Mouse (Mus musculus): ENCODE results near the gene Mxra7. TPM values are rescaled to one million over a fixed set of nuclear protein-coding genes. Genes with fewer than 3 reads are reported as not detected.

The Mxra7 gene
- total RNA-seq (2017) = 1.2 TPM in 1 of 2 replicates, not detected in the other

GRCm38 (mm10) chr11:116827534-116828165, at the start of gene Mxra7:
Gene Mxra7, minus strand, starts transcription at chr11:116828046.
- ATAC-seq (replicated peaks in 1 of 2; ENCODE audit: insufficient read depth in 1 of 2, low FRiP score in 2 of 2, low TSS enrichment in 1 of 2, low read depth in 1 of 2, poor library complexity in 2 of 2, severe bottlenecking in 2 of 2) = peak; percentile 49 to 56; a peak in 2 of 4 replicates

GRCm38 (mm10) chr11:116873987-116874386, 46.1 kb upstream of the Mxra7 start:
- no peak for ATAC-seq (replicated peaks in 1 of 2; ENCODE audit: insufficient read depth in 1 of 2, low FRiP score in 2 of 2, low TSS enrichment in 1 of 2, low read depth in 1 of 2, poor library complexity in 2 of 2, severe bottlenecking in 2 of 2)

- no peak for ATAC-seq (replicated peaks in 1 of 2; ENCODE audit: insufficient read depth in 1 of 2, low FRiP score in 2 of 2, low TSS enrichment in 1 of 2, low read depth in 1 of 2, poor library complexity in 2 of 2, severe bottlenecking in 2 of 2)
These were observed 43.7 kb upstream of the Mxra7 start for GRCm38 (mm10) chr11:116871538-116871937.

- ATAC-seq (replicated peaks in 1 of 2; ENCODE audit: insufficient read depth in 1 of 2, low FRiP score in 2 of 2, low TSS enrichment in 1 of 2, low read depth in 1 of 2, poor library complexity in 2 of 2, severe bottlenecking in 2 of 2) = no peak
These were observed 41.8 kb upstream of the Mxra7 start for GRCm38 (mm10) chr11:116869641-116870040.

DNA sequence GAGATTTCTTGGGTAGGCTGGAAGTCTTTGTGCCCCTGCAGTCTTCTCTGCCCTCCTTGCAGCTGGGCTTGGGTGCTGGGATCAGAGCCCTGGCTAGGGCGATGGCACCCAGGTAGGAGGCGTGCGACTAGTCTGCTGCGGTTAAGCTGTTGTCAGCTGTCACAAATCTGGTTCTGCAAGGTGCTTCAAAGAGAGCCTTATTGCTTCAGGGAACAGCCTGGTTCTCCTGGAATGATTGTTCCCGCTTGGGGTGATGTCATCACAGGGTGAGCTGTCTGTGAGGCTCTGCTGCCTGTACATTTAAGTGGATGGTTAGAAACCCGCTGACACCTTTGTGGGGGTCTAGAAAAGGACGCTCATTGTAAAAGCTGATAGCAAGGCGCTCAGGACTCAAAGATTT, 41.4 kb upstream of the Mxra7 start:
- ATAC-seq (replicated peaks in 1 of 2; ENCODE audit: insufficient read depth in 1 of 2, low FRiP score in 2 of 2, low TSS enrichment in 1 of 2, low read depth in 1 of 2, poor library complexity in 2 of 2, severe bottlenecking in 2 of 2) = no peak

DNA sequence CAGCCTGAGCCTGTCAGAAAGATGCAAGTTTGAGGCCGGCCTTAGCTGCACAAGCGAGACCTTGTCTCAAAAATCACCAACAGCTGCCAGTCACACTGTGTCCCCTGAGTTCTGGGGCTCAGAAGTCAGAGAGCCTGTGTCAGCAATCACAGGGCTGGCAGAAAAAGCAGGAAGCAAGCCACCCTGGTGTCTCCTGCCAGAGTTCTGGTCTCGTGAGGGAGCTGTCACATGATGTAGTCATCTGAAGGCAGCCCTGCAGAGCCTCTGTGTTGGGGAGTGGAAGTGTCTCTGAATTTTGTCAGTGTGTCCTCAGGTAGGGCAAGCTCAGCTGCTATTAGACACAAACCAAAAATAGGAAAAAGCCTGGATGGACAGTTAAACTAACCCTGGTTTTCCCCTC, 40.3 kb upstream of the Mxra7 start:
- ATAC-seq (replicated peaks in 1 of 2; ENCODE audit: insufficient read depth in 1 of 2, low FRiP score in 2 of 2, low TSS enrichment in 1 of 2, low read depth in 1 of 2, poor library complexity in 2 of 2, severe bottlenecking in 2 of 2) = 0 out of 4 replicates have a peak, but pooled peaks of 1 of the 2 experiments have one; percentile 12

DNA sequence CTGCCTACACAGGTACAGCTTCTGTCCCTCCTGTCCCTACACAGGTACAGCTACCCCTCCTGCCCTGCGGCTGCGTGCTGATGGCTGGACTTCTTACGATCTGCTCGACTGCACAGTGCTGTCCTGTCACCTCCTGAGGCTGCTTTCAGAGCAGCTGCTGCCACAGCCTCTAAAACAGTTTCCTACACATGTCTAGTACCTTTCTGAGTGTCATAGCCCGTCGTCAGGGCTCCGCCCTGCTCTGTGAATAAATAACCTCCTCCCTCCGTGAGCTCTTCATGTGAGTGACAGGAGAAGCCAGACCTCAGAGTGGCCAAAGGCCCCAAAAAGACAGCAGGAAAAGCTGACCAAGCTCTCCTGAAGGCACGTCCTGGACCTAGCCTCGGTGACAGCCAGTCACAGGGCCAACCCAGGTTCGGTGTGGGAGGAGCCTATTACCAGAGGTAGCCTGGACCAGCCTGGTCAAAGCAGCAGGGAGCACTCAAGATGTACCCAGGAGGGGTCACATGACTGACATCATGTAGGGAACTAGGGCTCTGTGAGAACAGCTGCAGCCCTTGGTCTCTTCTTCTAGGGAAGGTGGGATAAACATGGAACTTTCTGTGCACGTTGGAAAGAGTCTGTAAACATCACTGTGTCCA, 38.2 kb upstream of the Mxra7 start:
- no peak for ATAC-seq (replicated peaks in 1 of 2; ENCODE audit: insufficient read depth in 1 of 2, low FRiP score in 2 of 2, low TSS enrichment in 1 of 2, low read depth in 1 of 2, poor library complexity in 2 of 2, severe bottlenecking in 2 of 2)

DNA sequence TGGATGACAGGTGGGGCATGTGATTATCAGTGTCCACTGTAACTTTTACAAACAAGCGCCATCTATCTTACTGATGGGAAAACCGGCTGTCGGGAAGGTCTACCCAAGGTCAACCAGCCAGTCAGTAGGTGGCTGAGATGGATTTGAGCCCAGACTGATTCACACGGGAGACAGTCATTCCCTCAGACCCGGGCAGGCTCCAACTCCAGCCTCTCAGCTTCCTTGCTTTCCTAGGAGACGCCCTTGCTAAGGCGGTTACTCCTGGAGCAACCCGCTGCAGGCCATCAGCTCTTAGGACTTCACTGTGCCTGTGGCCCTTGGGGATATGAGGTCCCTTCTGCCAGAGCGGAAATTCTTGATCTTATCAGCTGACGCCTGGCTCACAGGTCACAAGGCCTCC, 36.6 kb upstream of the Mxra7 start:
- no peak for ATAC-seq (replicated peaks in 1 of 2; ENCODE audit: insufficient read depth in 1 of 2, low FRiP score in 2 of 2, low TSS enrichment in 1 of 2, low read depth in 1 of 2, poor library complexity in 2 of 2, severe bottlenecking in 2 of 2)

GRCm38 (mm10) chr11:116857183-116857850, 29.5 kb upstream of the Mxra7 start:
- ATAC-seq (replicated peaks in 1 of 2; ENCODE audit: insufficient read depth in 1 of 2, low FRiP score in 2 of 2, low TSS enrichment in 1 of 2, low read depth in 1 of 2, poor library complexity in 2 of 2, severe bottlenecking in 2 of 2) = no peak

- ATAC-seq (replicated peaks in 1 of 2; ENCODE audit: insufficient read depth in 1 of 2, low FRiP score in 2 of 2, low TSS enrichment in 1 of 2, low read depth in 1 of 2, poor library complexity in 2 of 2, severe bottlenecking in 2 of 2) = no peak
These were observed 26.4 kb upstream of the Mxra7 start for GRCm38 (mm10) chr11:116854279-116854678.

DNA sequence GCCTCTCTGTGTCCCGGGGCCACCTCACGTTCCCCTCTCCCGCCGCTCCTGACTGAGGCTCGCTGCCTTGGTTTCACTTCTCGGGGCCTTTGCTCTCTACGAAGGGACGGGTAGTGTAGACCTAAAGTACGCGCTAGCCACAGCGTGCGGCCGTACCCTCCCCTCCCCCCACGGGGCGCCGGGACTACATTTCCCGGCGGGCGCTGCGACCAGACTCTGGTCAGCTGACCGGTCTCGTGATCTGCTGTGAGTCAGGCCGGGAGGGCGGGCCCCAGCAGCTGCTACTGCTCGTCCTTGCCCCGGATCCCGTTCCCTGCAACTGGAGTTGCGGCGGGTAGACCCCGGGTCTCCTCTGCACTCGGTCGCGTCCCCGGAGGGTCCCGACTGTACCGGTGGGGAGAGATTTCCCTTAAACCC, 25.7 kb upstream of the Mxra7 start:
- peak; percentile 76 to 79 for ATAC-seq (replicated peaks in 1 of 2; ENCODE audit: insufficient read depth in 1 of 2, low FRiP score in 2 of 2, low TSS enrichment in 1 of 2, low read depth in 1 of 2, poor library complexity in 2 of 2, severe bottlenecking in 2 of 2)

- peak; percentile 84 to 88 for ATAC-seq (replicated peaks in 1 of 2; ENCODE audit: insufficient read depth in 1 of 2, low FRiP score in 2 of 2, low TSS enrichment in 1 of 2, low read depth in 1 of 2, poor library complexity in 2 of 2, severe bottlenecking in 2 of 2)
These were observed 25.2 kb upstream of the Mxra7 start, which contains the start of gene Srsf2 for GRCm38 (mm10) chr11:116852891-116853511. Gene Srsf2, minus strand, starts transcription at chr11:116853094.

DNA sequence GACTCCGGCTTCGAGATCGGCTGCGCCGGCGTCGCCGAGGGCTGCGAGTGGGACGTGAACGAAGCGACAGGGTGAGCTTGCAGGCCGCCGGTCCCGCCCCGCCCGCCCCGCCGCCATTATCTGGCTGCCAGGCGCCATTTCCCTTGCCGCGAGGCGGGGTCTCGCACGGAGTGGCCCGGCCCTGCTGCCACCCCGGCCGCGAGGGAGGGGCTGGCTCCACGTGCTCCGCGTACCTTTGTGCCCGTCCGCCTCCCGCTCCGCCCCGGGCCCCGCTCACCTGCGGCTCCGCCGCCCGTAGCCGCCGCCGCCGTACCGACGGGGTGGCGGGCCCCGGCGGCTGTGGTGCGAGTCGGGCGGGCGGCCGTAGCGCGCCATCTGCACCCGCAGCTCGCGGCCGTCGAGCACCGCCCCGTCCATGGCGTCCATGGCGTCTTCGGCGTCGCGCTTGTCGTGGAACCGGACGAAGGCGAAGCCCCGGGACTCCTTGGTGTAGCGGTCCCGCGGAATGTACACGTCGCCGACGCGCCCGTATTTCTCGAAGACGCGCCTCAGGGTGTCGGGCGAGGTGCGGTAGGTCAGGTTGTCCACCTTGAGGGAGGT, 24.5 kb upstream of the Mxra7 start, which contains the start of gene Mfsd11:
Gene Mfsd11, plus strand, starts transcription at position 150 of the 600 bp plus-strand sequence.
- peak in 1 of 2 experiments; percentile 5; a peak in 1 of 4 replicates for ATAC-seq (replicated peaks in 1 of 2; ENCODE audit: insufficient read depth in 1 of 2, low FRiP score in 2 of 2, low TSS enrichment in 1 of 2, low read depth in 1 of 2, poor library complexity in 2 of 2, severe bottlenecking in 2 of 2)

GRCm38 (mm10) chr11:116851576-116852290, 23.9 kb upstream of the Mxra7 start:
- no peak for ATAC-seq (replicated peaks in 1 of 2; ENCODE audit: insufficient read depth in 1 of 2, low FRiP score in 2 of 2, low TSS enrichment in 1 of 2, low read depth in 1 of 2, poor library complexity in 2 of 2, severe bottlenecking in 2 of 2)

GRCm38 (mm10) chr11:116850833-116851477, 23.1 kb upstream of the Mxra7 start:
- ATAC-seq (replicated peaks in 1 of 2; ENCODE audit: insufficient read depth in 1 of 2, low FRiP score in 2 of 2, low TSS enrichment in 1 of 2, low read depth in 1 of 2, poor library complexity in 2 of 2, severe bottlenecking in 2 of 2) = no peak

DNA sequence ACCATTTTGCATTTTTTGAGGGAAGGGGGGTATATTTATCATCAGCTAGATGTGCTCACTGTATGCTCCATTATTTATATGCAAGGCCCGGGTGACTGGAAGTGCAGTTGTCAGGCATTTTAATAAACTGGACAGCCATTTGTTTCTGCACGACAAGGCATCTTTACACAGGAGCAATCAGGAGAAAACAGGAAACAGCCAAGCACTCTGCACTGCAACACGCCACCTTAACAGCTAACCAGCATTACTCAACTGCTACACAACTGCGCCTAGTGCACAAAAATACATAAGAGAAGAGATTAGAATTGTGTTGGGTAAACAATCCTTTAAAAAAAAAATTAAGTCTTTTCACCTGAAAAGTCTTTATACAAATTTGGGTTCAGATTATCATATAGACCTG, 22.2 kb upstream of the Mxra7 start:
- no peak for ATAC-seq (replicated peaks in 1 of 2; ENCODE audit: insufficient read depth in 1 of 2, low FRiP score in 2 of 2, low TSS enrichment in 1 of 2, low read depth in 1 of 2, poor library complexity in 2 of 2, severe bottlenecking in 2 of 2)

Measured in hematopoietic stem cell, adult 5-6 weeks (primary cell).